Mouse (Mus musculus): ENCODE data around the gene Prr23a1. TPM values are rescaled to one million over a fixed set of nuclear protein-coding genes. Genes with fewer than 3 reads are reported as not detected.

Gene Prr23a1
- total and polyA plus RNA-seq, 3 experiments = not detected

DNA sequence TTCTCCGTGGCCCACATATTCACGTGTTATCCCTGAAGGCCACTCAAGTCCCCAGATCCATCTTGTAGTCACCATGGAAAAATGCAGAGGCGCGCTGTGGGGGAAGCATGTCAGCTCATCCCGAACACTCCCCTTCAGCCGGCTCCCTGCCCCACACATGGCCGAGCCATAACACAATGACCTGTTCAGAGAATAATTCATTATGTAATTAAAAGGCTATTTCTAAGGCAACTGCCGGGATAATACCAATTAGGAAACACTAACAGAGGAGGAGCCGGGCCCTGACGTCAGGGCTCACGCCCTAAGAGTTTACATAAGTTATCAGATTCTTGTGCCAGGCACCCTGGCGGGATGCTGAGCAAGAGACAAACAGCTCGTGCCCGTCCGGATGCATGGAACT lies 36.8 kb upstream of the Prr23a1 start:
- H3K4me3 ChIP-seq (ENCODE audit: control insufficient read depth in 1 of 2, insufficient read depth in 1 of 2, low read depth in 2 of 2, low read length in 2 of 2) = no peak overlapping the region
- no peaks in the 10 kb centered on the region for H3K9me3 ChIP-seq (replicated peaks; ENCODE audit: insufficient read depth, low read length)
- DNase-seq (ENCODE audit: low read depth, low spot score) = no peak
- H3K79me2 ChIP-seq (ENCODE audit: control insufficient read depth, insufficient read depth, low read length, poor library complexity) = no peaks in the 10 kb centered on the region
- TF ChIP-seq RCOR1 (IDR thresholded peaks at IDR 0.05; ENCODE audit: low read depth, low read length) = no peak
- no peak for TF ChIP-seq MYC (IDR thresholded peaks at IDR 0.05; ENCODE audit: low read depth, low read length)
- no peak for TF ChIP-seq CTCF (IDR thresholded peaks at IDR 0.05 in 2 of 3, conservative IDR thresholded peaks at IDR 0.05 in 1 of 3; ENCODE audit: control insufficient read depth in 1 of 3, insufficient read depth in 1 of 3, low read depth in 2 of 3, low read length in 3 of 3, poor library complexity in 1 of 3, severe bottlenecking in 1 of 3)
- TF ChIP-seq MAX (IDR thresholded peaks at IDR 0.05; ENCODE audit: low read length) = no peak
- TF ChIP-seq SMC3 (IDR thresholded peaks at IDR 0.05; ENCODE audit: low read depth, low read length) = no peak
- TF ChIP-seq ETS1 (IDR thresholded peaks at IDR 0.05; ENCODE audit: low read depth, low read length) = no peak
- TF ChIP-seq GABPA (IDR thresholded peaks at IDR 0.05; ENCODE audit: low read depth, low read length) = no peak
- TF ChIP-seq UBTF (IDR thresholded peaks at IDR 0.05; ENCODE audit: borderline replicate concordance, insufficient read depth, low read depth, low read length) = no peak
- TF ChIP-seq BHLHE40 (IDR thresholded peaks at IDR 0.05; ENCODE audit: borderline replicate concordance, low read depth, low read length) = no peak
- TF ChIP-seq POLR2AphosphoS5 (IDR thresholded peaks at IDR 0.05; ENCODE audit: borderline replicate concordance, low read depth, low read length) = no peak
- no peak for TF ChIP-seq NELFE (IDR thresholded peaks at IDR 0.05; ENCODE audit: low read depth, low read length)
- TF ChIP-seq E2F4 (IDR thresholded peaks at IDR 0.05; ENCODE audit: borderline replicate concordance, low read depth, low read length) = no peak
- no peak for TF ChIP-seq RAD21 (IDR thresholded peaks at IDR 0.05; ENCODE audit: low read depth, low read length)
- no peak for TF ChIP-seq SIN3A (IDR thresholded peaks at IDR 0.05; ENCODE audit: low read length)
- TF ChIP-seq CHD1 (IDR thresholded peaks at IDR 0.05; ENCODE audit: low read depth, low read length) = no peak
- no peak for TF ChIP-seq ZC3H11A (IDR thresholded peaks at IDR 0.05; ENCODE audit: low read depth, low read length)
- no peak for TF ChIP-seq HCFC1 (IDR thresholded peaks at IDR 0.05; ENCODE audit: low read depth, low read length)
- TF ChIP-seq ZNF384 (IDR thresholded peaks at IDR 0.05; ENCODE audit: low read depth, low read length) = no peak
- no peak for TF ChIP-seq GATA1 (IDR thresholded peaks at IDR 0.05; ENCODE audit: low read depth, low read length)
- no peak for TF ChIP-seq KAT2A (conservative IDR thresholded peaks at IDR 0.05; ENCODE audit: low read depth, low read length)
- no peak overlapping the region for H3K27ac ChIP-seq (ENCODE audit: control insufficient read depth, low read depth, low read length)
- H3K27me3 ChIP-seq (ENCODE audit: control insufficient read depth in 1 of 2, insufficient read depth in 2 of 2, low read length in 2 of 2) = no peaks in the 10 kb centered on the region
- no peaks in the 10 kb centered on the region for H3K36me3 ChIP-seq (ENCODE audit: control insufficient read depth in 1 of 2, insufficient read depth in 2 of 2, low read length in 2 of 2)
- H3K9ac ChIP-seq (ENCODE audit: control insufficient read depth, low read depth, low read length, poor library complexity, severe bottlenecking) = no peak overlapping the region
- H3K4me1 ChIP-seq (ENCODE audit: control insufficient read depth in 1 of 2, insufficient read depth in 2 of 2, low read length in 2 of 2) = no peaks in the 10 kb centered on the region

DNA sequence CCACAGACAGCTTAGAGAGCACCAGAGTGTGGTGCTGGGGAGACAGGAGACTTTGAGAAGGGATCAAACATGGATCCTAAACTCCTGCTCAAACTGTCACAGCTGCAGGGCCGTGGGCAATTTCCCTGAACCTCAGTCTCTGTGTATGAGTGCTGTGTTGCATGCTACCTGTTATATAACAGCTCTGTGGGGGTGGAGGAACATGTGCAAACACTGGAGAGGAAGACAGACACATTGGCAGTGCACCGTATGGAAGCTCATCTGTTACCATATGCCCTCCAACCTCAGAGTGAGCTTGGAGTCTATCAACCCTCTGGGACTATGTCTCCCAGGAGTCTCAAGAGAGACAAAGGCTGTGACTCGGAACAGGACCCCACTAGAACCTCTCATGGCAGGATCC lies 36.4 kb upstream of the Prr23a1 start:
- Histone ChIP-seq H3K79me2 (ENCODE audit: control insufficient read depth, insufficient read depth, low read length, poor library complexity) (no peaks in the 10 kb centered on the region), H3K27ac (ENCODE audit: control insufficient read depth, low read depth, low read length) (no peak overlapping the region), H3K4me3 (ENCODE audit: control insufficient read depth in 1 of 2, insufficient read depth in 1 of 2, low read depth in 2 of 2, low read length in 2 of 2) (no peak overlapping the region), H3K9ac (ENCODE audit: control insufficient read depth, low read depth, low read length, poor library complexity, severe bottlenecking) (no peak overlapping the region), H3K36me3 (ENCODE audit: control insufficient read depth in 1 of 2, insufficient read depth in 2 of 2, low read length in 2 of 2) (no peaks in the 10 kb centered on the region), H3K4me1 (ENCODE audit: control insufficient read depth in 1 of 2, insufficient read depth in 2 of 2, low read length in 2 of 2) (no peaks in the 10 kb centered on the region), H3K9me3 (replicated peaks; ENCODE audit: insufficient read depth, low read length) (no peaks in the 10 kb centered on the region), H3K27me3 (ENCODE audit: control insufficient read depth in 1 of 2, insufficient read depth in 2 of 2, low read length in 2 of 2) (no peaks in the 10 kb centered on the region)
- no peak for TF ChIP-seq ZNF384 (IDR thresholded peaks at IDR 0.05; ENCODE audit: low read depth, low read length)
- TF ChIP-seq ZKSCAN1 (IDR thresholded peaks at IDR 0.05; ENCODE audit: low read depth, low read length) = no peak
- no peak for TF ChIP-seq RAD21 (IDR thresholded peaks at IDR 0.05; ENCODE audit: low read depth, low read length)
- TF ChIP-seq MAX (IDR thresholded peaks at IDR 0.05; ENCODE audit: low read length) = no peak
- no peak for TF ChIP-seq UBTF (IDR thresholded peaks at IDR 0.05; ENCODE audit: borderline replicate concordance, insufficient read depth, low read depth, low read length)
- TF ChIP-seq CHD2 (IDR thresholded peaks at IDR 0.05; ENCODE audit: low read length) = no peak
- TF ChIP-seq TBP (IDR thresholded peaks at IDR 0.05; ENCODE audit: low read depth, low read length) = no peak
- no peak for TF ChIP-seq GABPA (IDR thresholded peaks at IDR 0.05; ENCODE audit: low read depth, low read length)
- no peak for TF ChIP-seq SMC3 (IDR thresholded peaks at IDR 0.05; ENCODE audit: low read depth, low read length)
- TF ChIP-seq TCF12 (IDR thresholded peaks at IDR 0.05; ENCODE audit: low read depth, low read length) = no peak
- no peak for TF ChIP-seq MEF2A (IDR thresholded peaks at IDR 0.05; ENCODE audit: extremely low read depth, insufficient replicate concordance, low read depth, low read length, poor library complexity, severe bottlenecking)
- TF ChIP-seq POLR2AphosphoS5 (IDR thresholded peaks at IDR 0.05; ENCODE audit: borderline replicate concordance, low read depth, low read length) = no peak
- TF ChIP-seq POLR2AphosphoS2 (IDR thresholded peaks at IDR 0.05; ENCODE audit: low read length) = no peak
- no peak for TF ChIP-seq ZMIZ1 (IDR thresholded peaks at IDR 0.05; ENCODE audit: low read depth, low read length)
- no peak for TF ChIP-seq CHD1 (IDR thresholded peaks at IDR 0.05; ENCODE audit: low read depth, low read length)
- TF ChIP-seq USF1 (IDR thresholded peaks at IDR 0.05; ENCODE audit: low read depth, low read length) = no peak
- DNase-seq (ENCODE audit: low read depth, low spot score) = no peak
